Mouse (Mus musculus) frontal cortex, adult (tissue): ENCODE measurements around the gene Tox2.
A peak's percentile ranks its signal among the peaks of the same experiment; 100 is the strongest.

Experiments used
- ATAC-seq: cut with Nextera tagmentation; 2 replicates; pipeline ENCODE4 v1.9.2; 2017; ENCODE audit warnings: mild to moderate bottlenecking, moderate library complexity, mixed read lengths; ENCODE audit not compliant: low TSS enrichment

Tox2 gene

DNA sequence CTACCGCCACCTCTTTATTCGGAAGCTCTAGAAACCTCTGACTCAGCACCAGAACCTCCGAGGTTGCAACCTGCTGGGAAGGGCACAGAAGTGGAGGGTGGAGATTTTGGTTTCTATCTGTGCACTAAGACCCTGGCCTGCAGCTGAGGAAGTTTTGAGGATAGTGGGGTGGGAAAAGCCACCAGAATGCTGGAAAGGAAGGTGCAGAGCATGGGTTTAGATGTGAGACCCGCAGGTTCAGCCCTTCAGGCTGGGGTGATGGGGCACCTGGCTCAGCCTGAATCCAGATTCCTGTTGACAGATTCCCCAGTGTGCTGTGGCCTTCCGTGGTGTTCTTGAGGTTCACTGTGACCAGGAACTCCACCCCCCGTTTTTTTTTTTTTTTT is 2.3 kb downstream of the Tox2 start:
- no peak for ATAC-seq

DNA sequence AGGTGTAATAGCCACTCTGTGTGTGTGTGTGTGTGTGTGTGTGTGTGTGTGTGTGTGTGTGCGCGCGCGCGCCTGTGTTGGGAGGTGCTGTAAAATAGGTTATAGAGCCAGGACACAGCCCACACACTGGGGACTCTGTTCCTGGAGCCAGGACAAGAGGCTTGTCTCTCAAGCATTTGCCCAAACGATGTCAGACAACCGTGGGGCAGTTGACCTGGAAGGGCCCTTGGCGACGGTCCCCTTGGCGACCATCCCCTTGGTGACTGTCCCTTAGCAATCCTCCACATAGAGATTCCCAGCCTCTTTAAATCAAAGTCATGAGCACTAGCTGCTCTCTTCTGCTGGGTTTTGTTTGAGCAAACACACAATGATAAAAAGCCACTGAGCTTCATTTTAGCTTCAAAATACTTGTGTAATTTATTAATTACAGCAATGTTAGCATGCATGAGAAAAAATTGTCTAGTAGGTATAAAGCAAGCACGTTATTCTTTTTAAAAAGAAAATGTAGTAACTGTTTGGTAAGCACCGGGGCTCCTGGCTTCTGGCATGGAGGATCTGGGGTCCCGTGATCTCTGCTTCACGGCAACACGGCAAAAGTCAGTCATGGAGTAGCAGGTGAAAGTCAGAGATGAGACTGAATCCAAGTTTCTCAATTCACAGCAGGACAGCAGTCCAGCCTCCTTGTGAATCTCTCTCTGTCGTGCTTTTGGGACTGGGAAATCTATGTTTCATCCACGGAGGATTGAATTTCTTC is 3.0 kb downstream of the Tox2 start:
- no peak for ATAC-seq

DNA sequence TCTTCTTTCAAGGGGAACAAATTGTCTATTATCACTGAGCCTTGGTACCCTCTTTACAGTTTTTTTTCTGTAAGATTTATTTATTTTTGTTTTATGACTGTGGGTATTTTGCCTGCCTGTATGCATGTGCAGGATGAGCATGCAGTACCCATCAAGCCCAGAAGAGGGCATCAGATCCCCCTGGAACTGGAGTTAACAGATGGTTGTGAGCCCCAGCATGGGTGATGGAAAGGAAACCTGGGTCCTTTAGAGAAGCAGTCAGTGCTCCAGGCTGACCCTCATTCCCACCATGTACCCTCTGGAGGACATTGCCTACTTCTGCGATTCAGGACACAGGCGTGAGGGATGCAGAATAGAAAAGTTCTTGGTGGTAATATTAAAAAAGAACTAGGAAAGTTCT is 4.4 kb downstream of the Tox2 start:
- no peak for ATAC-seq

DNA sequence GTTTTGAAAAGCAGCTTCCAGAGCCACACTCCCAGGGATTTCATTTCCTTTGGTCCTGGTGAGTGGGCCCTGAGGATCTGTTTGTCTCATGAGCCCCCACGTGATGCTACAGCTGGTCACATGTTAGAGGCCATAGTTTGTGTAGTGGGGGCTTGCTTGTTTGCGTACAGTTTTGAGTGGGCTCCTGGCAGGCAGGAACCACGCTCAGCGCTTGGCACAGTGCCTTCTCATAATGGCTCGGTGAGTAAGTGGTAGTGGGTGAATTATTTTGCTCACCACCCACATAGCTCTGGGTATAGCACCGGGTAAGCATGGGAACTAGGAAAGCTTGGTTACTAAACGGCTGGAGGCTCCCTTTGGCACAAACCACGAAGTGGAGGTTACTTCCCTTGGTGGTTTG is 6.2 kb downstream of the Tox2 start:
- ATAC-seq, result peak; percentile 70; the same call in 1 of the 2 replicates

DNA sequence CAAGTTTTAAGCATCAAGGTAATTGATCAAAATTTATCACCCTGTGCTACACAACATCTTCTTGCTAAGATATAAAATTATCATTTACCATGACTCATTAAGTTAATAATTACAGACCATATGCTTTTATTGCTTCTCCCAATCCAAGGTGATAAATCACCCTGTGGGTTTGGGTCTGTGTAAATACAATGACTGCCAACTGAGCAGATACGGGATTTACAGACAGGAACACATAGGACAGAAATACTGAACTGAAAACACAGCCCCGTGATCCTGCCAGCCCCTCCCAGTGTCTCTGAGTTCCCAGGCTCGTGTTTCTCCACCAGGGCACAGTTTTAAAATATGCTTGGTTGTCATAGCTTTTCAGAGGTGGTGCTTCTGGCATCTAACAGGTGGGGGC is 10.2 kb downstream of the Tox2 start:
- ATAC-seq, result no peak

DNA sequence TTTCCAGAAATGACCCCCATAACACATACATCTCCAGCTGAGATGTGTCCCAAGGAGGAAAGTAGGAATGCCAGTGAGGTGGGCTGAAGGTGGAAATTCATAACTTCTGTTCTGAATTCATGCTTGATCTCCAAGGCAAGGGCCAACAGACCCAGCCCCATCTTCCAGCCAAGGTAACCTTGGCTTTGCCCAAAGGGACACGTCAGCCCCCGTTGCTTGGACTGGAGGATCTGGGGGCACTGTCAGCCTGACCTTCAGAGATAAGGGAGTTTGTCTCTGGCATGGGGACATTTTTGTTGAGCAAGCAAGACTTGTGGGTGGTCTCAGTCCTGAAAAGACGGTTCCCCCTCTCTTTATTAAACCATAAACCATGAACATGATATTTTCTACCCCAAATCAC is 15.2 kb downstream of the Tox2 start:
- no peak for ATAC-seq

DNA sequence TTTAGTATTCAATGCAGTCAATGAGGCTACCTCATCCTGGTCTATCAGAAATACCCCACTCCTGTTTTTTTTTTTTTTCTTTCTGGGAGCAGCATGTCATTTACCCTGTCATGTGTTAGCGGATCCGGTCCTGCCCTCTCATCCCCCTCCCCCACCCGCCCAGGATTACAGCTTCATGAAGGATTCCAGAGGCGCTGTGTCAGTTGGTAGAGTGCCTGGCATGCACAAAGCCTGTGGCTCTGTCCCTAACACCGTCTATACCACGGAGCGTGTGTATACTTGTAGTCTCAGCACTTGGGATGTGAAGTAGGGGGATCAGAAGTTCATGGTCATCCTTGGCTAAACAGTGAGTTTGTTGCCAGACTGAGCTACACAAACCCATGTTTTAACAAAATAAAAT is 15.6 kb downstream of the Tox2 start:
- ATAC-seq, result no peak

DNA sequence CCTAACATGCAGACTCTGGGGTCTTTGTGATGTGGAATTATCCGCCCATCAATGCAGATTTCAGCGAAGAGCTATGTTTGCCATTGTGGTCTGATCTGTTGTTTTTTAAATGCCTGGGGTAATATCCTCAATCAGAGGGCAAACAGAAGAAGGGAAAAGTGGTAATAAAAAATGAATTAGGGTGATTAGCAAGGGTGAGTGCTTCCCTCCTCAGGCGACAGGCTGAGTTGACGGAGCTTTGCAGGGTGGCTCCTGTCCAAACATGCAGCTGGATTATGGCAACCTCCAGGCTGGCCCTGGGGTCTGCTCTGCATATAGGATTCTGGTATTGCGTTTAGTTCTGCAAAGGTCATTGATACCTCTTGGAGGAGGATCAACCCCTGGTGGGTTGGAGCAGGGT is 16.5 kb downstream of the Tox2 start:
- ATAC-seq, result no peak

DNA sequence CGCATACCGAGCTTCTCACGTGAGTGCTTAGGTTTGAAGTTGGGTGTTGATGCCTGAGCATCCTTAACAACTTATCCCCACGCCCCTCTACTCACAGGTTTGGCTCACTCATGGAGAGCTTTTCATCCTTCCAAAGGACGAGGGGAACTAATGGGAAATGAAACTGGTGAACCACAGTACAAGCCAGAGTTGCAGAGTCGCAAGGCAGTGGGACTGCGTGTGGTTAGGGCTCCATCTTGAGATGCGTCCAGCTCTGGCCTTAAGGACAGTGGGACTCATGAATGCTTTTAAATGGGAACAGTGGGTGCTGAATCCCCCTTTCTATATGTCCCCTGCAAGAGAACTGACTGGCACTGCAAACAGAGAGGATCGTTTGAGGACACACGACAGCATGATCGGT is 17.8 kb downstream of the Tox2 start:
- no peak for ATAC-seq

DNA sequence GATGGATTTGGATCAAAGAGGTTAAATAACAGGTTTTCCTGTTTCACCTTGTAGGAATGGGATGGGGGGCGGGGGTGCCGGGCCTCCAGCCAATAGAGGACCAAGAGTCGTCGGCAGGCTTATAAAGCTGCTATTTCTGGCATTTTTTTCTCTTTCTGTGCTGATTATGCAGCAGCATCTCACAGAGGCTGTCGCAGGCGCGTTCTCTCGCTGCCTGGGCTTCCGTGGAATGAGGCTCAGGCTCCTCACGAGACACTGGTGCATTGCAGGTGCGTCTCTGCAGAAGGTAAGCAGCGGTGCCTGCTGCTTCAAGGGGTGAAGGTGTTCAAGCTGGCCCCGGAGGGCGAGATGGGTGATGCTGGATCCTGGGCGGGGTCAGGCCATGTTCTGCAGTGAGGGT is 22.4 kb downstream of the Tox2 start:
- ATAC-seq, result no peak

DNA sequence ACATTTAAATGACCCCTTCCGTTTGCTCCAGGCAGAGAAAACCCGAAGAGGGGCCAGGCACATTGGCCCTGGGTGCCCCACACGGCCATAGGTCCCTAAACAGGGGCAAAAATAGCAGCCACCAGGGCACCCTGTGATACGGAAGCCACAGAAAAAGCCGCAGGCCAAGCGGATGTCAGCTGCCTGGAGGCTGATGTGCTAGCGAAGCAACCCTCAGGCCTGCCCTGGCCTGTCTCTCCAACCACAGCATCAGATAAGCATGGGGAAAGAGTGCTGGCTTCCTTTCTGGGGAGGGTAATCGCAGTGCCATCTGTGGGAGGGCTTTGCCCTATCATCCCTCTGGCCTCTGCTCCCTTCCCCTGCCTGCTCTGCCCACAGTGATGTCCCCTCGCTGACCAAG is 26.1 kb downstream of the Tox2 start:
- ATAC-seq, result no peak

DNA sequence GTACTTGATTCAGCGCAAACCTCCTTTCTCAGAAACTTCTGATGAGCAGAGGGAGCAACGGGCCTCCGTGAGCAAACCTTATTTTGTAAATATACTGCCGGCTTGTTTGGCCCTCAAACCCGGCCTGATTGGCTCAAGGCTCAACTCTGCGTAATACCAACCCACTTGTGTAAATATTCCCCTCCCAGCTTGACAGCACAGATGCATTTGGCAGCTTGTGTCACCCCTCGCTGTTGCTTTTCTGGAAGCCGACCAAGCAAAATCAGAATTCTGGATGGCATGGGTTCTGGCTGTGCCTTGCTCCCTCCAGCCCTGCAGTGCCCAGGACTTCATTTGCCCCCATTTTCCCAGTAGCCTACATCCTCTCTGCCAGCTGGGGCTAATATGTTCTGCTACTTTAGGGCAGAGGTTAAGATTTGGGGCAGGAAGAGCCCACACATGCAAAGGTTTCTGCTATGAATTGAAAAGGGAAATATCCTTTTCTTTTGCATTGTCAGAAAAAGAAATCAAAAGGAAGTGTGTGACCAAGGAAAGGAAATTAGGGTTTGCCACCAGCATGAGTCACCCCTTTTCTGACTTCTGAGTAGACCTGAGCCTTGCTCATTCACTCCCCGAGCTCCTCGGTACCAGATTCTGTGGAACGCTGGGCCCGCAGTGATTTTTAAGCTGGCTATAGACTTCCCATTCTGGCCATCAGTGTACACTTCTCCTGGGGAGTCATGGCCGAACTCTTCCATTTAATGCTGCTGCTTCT is 29.0 kb downstream of the Tox2 start:
- ATAC-seq, result peak; percentile 47; the same call in 1 of the 2 replicates

DNA sequence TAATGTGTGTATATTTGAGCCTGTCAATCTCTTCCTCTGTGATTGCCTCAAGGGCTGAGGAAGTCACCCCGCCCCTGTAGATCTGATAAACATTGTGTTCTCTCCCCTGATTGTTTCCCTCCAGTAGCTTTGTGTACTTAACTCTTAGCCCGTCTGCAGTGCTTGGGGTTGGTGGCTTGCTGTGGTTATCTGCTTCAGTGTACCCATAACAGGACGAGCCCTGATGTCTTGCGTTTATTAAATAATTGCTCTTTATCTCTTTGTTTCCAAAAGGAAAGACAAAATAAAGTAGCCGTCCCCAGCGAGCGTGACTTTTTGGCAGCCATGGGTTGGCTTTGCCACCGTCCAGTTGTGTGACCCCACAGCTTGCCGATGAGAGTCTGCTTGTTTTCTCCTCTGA is 30.7 kb downstream of the Tox2 start:
- ATAC-seq, result no peak

DNA sequence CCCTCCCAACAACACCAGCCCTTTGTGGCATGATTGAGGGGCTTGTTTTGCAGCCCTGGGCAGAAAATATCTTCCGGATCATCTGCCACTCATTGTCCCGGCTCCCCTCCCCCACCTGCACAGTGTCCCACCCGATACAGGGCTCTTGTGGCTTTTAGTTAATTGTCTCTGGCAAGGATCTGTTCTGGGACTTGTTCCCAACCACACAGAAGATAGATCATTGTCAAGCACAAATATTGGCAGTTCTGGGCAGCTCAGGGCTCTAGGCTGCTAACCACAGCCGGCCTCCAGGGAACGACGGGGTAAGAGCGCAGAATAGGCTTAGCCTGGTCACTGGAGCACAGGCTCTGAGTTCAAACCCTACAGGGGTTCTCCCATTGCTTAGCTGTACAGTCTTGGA is 33.1 kb downstream of the Tox2 start:
- no peak for ATAC-seq

DNA sequence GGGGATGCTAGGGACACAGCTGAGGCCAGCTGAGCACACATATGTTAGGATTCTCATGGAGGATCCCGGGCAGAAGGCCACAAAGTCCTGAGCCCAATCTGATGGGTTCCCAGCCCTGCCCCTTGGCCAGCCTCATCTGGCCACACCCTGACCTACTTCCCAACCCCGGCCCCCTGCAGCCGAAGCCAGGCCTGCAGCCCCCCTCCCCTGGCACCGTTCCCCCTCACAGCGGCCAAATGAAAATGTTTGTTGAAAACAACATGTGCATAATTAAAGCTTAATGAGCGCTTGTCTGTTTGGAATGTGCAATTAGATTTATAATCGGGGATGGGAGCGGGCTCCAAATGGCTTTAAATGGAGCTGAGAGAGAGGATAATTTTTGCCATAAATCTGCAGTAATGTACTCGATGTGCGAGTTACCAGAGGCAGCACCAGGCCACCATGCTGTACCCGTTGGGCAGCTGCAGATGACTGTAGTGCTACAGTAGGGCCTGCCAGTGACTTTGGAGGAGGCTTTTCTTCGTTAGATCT is 35.1 kb downstream of the Tox2 start:
- peak; percentile 53; the same call in 1 of the 2 replicates for ATAC-seq

DNA sequence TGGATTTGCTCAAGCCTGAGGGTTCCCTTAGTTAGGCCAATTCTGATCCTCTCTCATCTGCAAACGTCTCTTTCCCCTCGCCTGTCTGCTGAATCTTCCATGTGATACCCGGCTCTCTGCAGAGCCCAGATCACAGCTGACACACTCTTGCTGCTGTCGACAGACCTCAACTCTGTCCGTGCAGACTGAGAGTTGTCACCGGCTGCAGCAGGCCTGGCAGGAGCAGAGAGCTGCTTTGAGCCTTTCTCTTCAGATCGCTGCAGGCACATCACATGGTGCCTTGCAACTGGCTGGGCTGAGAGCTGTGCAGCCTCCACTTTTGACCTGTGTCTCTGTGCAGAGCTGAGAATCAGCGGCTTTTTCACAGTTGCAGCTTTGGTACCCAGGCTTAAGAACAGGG is 37.0 kb downstream of the Tox2 start:
- ATAC-seq, result no peak

DNA sequence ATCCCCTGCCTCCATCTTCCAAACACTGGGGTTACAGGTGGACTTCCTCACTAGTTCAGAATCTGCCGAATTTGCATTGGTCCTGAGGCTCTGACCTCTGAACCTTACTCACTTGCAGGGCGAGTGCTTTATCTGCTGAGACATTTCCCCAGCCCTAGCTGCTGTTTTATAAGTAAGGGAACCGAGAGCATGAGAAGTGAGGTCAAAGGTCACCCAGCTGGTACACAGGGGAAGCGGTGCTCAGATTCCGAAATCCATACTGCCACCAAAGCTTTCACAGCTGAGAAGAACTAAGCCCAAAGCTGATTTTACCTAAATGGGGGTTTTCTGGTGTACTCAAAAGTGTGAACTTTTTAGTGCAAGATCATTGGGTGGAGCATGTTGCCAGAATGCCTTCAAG is 38.9 kb downstream of the Tox2 start:
- ATAC-seq, result no peak

DNA sequence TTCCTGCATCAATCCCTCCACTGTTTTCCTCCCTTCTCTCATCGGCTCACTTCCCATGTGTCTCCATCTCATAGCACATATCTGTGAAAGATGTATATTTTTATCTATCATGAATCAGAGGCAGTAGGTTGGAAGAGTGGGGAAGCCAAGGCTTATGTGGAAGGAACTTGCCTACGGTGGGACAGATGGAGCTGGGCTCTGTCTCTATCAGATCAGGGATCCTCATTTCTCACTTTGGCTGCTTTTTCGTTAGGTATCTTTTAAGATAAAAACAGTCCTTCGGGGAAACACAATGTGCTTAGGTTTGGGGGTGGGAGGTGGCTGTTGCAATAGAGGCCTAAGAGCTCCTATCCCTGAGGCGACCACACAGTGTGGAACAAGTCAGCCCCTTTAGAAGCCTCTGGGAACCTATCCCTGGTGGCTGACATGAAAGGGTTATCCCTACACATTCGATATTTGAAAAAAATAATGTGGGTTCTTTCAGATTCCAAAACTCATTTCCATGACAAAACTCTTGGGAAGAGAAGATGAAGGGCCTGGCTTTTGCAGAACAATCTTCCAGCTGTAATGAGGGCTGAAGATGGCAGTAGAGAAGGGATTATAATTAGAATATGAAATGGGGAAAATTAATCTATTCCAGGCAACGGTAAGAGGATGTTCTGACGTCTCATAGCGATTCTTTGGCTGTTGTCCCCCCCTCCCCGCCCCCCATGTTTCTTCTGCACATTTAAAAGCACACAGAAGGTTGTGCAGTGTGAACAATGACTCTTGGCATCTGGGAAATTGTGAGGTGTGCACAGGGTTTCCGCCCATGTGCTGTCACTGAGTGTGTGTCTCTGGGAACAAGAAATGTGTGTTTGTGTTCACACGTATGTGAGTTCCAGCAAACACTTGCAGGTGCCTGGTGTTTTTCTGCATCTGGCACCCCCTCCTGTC is 41.3 kb downstream of the Tox2 start:
- ATAC-seq, result peak; percentile 96

DNA sequence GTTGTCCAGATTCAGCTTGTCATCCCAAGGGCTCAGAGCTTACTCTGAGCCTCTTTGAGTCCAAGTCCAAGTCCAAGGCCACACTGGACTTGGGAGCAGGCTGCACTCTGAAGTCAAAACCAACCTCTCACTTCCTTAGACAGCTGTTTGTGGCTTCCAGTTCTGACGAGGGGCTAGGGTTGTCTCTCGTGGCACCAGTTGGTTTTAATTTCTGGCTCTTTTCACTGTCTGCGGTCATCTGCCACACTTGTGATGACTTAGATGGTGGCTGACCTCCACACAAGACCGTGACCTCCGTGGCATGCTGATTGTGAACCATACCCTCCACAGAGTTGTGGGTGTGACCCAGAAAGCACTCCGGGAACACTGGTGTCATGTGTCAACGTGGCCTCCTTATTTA is 46.0 kb downstream of the Tox2 start:
- no peak for ATAC-seq

DNA sequence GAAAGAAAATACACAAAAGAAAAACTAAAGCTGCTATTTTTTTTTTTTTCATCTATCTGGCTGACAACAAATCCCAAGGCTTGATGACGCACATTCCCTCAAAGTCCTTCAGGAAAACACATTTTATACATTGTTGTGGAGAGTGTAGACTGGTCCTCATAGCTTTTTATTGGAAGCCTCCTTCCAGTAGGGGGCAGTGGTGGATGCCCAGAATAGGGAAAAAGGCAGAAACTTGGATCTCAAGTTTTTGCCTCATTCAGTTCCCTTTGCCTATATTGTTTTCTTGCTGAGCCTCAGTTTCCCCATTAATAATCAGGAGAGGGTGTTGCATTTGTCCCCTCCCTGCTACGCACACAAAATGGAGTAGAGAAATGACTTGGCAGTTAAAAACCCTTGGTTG is 49.7 kb downstream of the Tox2 start:
- no peak for ATAC-seq

DNA sequence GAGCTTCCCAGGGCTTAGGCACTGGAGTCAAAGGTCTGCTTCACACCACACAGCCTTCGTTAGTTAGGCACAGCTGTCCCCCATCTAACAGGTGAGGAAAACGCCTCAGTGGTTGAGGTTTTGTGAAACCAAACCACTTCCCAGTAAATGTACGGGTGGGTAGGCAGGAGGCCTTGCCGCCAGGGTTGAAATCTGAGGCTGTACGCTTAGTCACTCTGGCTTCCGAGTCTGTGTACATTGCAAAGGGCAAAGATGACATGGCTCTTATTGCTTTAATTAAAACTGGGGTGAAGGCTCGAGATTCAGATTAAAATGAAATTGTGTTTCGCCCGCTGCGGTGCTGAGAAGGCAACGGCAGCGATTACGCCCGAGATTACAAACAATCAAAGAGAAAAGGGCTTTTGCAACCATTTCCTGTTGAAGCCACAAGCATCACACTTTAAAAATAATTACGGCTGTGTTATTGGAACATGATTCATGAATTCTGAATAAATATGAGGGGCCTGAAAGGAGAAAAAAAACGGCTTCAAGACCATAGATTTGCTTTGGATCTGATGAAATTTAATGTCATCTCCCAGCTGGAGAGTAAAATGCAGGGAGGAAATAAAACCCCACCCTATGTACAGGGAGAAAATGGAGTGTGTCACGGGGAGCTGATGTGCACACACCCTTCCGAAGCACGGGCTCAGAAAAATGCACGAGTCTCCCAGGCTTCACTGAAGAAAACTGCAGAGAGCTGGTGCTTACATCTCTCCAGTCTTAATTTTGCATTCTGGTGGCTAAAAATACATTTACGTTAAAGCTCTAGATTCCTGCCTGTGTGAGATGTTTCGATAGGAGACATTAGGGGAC is 50.5 kb downstream of the Tox2 start:
- peak; percentile 81 for ATAC-seq
